Mouse (Mus musculus): Measurements from ENCODE around the gene Ppy.

Gene Ppy

GRCm38 (mm10) chr11:102101219-102101618 is at the start of gene Ppy:
Gene Ppy, minus strand, starts transcription at chr11:102101319.
- no peak for DNase-seq (ENCODE audit: extremely low spot score)

DNA sequence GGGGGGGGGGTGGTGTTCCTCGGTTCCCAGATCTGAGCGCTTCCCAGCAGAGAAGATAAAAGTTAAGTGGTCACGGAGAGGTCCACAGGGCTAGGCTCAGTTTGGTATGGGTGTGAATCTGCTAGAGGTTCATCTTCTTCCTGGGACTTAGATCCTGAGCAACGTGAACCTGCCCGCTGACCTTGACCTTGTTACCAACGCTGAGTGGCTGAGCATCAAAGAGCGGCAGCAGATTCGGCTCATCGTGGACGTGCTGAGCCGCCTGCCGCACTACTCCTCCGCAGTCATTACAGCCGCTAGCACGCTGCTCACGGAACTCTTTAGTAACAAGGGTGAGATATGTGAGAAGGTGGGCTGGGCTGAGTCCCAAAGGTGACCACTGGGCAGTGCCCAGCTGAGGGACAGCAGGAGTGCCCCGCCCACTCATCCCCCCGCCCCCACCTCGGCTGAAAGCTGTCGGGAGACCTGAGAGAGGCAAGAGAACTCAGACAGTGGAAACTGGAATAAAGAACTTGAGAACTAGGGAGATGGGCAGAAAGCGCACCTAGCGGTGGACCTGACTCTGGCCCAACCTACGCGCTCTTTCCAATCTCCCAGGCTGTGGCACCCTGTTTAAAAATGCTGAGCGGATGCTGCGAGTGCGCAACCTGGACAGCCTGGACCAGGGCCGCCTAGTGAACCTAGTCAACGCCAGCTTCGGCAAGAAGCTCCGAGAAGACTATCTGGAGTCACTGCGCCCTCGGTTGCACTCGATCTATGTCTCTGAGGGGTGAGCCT is 46.3 kb upstream of the Ppy start:
- no peak for DNase-seq (ENCODE audit: extremely low spot score)

DNA sequence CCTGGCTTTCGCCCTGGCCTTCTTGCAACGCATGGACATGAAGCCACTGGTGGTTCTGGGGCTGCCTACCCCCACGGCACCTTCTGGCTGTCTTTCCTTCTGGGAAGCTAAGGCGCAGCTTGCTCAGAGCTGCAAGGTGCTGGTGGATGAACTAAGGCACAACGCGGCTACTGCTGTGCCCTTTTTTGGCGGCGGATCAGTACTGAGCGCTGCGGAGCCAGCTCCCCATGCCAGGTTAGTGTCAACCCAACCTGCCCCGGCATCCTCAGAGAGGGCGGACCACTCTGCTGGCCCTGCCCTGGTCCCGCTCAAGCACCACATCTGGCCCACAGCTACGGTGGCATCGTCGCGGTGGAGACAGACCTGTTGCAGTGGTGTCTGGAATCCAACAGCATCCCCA is 45.4 kb upstream of the Ppy start:
- no peak for DNase-seq (ENCODE audit: extremely low spot score)

DNA sequence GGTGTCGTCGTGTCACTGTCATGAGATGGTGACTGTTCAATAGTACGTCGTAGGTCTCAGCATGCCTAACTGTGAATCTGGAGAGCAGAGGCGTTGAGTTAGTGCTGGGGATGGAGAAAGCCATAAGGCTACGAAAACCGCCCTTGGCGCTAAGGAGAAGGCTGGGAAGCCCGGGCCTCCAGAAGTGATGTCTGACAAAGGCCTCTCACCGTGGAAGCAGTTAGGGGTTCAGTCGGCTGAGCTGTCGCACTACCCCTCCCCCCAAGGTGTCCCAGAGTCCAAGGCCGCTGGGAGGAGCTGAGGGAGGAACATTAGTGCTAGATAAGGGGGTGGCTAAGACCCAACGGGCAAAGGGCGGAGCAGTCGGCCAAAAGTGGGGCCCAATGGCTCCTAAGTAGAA is 44.9 kb upstream of the Ppy start:
- no peak for DNase-seq (ENCODE audit: extremely low spot score)

GRCm38 (mm10) chr11:102145471-102146001 is 44.4 kb upstream of the Ppy start, which contains the start of gene Nags:
Gene Nags, plus strand, starts transcription at chr11:102145513.
- DNase-seq (ENCODE audit: extremely low spot score) = peak; percentile 45

- DNase-seq (ENCODE audit: extremely low spot score) = no peak
Measured at GRCm38 (mm10) chr11:102144957-102145470, 43.9 kb upstream of the Ppy start.

DNA sequence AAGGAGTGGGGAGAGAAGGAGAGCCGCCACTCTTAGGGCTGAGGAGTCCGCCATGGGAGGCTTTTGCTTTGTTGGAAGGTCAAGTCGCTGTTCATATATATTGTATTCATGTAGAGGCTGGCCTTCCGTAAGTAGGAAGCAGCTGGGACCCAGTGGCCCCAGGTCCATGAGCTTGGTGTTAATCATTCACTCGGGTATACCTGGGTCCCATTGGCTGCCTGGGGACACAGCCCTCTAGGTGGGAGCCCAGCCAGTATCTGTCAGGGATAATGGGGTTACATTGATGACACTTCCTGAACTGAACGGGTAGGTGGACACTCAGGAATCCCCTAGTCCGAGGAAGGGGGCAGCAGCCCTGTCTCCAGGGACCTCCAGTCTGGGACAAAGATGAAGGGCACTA is 41.2 kb upstream of the Ppy start:
- no peak for DNase-seq (ENCODE audit: extremely low spot score)

DNA sequence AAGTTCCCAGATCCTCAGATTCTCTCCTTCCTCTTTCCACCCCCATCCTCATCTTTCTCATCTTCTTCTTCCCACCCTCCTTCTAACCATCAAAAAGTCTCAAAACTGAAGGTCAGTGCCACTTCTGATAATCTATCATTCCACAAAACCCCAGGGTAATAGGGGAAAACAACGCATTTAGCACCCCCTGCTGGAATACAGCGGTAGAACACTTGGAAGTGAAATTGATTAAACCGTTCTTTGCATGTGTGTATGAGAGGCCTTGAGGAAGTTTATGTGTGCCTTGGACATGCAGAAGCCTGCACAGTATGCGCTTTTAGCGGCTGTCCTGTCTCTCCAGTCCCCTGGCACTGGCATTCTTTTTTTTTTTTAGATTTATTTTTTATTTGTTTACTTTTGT is 39.4 kb upstream of the Ppy start:
- peak; percentile 76 for DNase-seq (ENCODE audit: extremely low spot score)

GRCm38 (mm10) chr11:102138447-102138740 is 37.3 kb upstream of the Ppy start:
- DNase-seq (ENCODE audit: extremely low spot score) = no peak

DNA sequence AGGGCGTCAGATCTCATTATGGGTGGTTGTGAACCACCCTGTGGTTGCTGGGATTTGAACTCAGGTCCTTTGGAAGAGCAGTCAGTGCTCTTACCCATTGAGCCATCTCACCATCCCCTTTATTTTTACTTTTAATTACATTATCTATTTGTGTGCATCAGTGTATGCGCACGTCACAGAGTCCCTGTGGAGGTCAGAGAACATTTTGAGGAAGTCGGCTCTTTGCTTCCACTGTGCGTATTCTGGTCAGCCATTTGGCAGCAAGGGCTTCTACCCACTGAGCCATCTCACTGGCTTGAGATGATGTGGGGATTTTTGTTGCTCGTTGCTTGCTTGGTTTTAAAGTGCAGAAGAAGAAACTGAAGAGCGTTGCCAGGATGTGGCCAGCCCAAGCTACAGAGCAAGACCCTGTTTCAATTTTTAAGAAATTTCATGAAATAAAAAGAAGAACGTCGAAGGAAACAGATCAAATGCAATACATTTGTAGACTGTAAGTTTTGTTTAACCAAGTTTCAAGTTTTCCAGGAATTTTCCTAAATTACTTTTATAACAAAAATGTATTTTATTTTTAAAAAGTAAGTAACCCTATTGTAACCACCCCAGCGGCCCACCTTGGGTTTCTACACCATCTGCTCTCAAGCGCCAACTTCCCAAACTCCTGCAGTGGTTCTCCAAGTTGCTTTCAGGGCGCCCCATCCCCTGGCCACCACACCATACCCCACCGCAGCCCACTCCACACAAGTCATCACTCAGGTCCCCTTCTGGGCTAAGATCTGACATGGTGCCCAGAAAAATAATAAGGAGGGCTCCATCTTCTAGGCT is 36.7 kb upstream of the Ppy start:
- peak; percentile 69 for DNase-seq (ENCODE audit: extremely low spot score)

- DNase-seq (ENCODE audit: extremely low spot score) = no peak
Measured at GRCm38 (mm10) chr11:102134516-102134915, 33.4 kb upstream of the Ppy start.

- DNase-seq (ENCODE audit: extremely low spot score) = no peak
Measured at GRCm38 (mm10) chr11:102117386-102117785, 16.3 kb upstream of the Ppy start.

DNA sequence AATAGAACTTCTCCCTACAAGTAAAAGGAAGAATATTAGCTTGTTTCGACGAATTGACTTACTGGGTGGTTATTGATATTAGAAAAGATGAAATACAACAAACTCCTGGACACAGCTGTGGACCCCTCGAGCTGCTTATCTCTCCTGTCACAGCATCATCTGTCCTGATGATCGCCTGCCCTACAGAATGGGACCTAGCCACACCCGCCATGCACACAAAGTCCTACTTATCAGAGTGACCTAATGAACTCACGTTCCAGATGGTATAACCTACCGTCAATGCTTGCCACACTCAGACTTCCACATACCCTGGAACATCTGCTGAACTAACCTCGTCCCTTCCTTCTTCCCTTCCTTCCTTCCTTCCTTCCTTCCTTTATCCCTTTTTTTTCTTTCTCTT is 15.1 kb upstream of the Ppy start:
- no peak for DNase-seq (ENCODE audit: extremely low spot score)

DNA sequence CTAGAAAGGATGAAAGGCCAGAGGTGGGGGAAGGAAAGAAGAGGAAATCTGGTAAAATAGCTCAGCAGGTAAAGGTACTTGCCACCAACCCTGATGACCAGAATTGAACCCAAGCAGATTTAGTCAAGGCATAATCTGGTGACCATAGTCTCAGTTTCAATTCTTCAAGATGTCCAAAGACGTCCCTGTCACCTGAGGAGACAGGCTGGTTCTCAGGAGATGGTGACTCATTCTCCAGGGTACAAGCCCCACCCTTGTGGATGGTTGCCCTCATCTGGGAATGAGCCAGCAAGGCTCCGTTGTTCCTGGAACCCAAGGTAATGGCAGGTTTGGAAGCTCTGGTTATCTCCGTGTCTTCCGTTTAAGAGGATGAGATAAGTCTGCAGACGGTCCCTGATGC is 10.5 kb upstream of the Ppy start:
- no peak for DNase-seq (ENCODE audit: extremely low spot score)

DNA sequence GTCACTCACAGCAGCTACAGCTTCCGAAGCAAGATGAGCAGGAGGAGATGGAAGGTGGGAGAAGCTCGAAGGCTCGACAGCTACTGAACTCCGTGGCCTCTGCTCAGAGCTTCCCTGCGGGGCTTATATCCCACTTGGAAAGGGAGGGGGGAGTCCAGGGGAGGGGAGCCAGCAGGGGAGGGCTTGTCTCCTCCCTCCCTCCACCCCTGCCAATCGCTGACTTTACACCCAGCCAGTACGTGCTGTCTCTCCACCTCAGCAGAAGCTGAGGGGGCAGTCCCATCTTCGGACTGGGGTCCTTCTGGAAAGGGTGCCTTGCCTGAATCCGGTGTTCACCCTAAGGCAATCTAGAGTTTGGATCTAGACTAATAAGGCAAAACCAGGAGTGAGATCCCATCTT is 6.6 kb upstream of the Ppy start, which contains the start of gene Pyy:
Gene Pyy, minus strand, starts transcription at position 101 of the 400 bp plus-strand sequence.
- DNase-seq (ENCODE audit: extremely low spot score) = no peak

- DNase-seq (ENCODE audit: extremely low spot score) = no peak
Measured at GRCm38 (mm10) chr11:102106911-102107310, 5.8 kb upstream of the Ppy start.

- DNase-seq (ENCODE audit: extremely low spot score) = peak; percentile 72
Measured at GRCm38 (mm10) chr11:102102485-102103258, 1.6 kb upstream of the Ppy start.

DNA sequence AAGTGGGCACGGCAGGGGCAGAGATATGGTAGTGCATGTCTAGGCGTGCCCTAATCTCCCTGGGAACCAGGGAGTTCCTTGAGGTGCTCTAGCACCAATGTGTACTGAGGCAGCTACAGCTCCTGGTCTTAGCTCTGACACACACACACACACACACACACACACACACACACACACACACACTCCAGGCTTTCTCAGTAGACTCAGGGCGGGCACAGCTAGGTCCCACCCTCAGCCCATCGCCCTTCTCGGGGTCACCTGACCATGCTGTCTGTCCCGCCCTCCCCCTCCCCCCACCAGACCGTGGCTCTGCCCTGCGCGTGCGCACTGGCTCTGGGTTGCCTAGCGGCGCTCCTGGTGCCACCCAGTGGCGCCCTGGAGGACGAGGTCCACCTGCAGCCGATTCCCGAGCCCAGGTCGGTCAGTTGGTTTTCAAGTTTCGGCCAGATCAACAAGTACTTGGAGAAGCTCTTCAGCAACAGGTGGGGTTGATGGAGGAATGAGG is 4.2 kb downstream of the Ppy start:
- DNase-seq (ENCODE audit: extremely low spot score) = peak; percentile 92

DNA sequence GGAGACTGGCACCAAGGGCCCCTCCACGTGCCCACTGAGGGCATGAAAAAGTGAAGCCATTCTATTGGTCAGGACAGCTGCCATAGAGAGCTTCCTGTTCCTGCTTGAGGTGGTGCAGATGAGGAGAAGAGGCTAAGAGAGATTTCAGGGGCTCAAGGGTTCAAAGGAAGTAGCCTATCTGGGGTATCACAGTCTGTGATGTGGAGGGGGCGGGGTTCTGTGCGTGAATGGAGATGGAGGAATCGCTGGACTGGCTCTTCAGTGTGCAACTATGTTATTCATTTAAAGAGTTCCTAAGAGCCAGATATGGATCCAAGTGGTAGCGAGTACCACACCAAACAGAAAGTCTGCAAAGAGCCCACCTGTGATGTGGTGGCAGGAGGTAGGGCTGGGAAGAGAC is 4.7 kb downstream of the Ppy start:
- no peak for DNase-seq (ENCODE audit: extremely low spot score)

GRCm38 (mm10) chr11:102095676-102096075 is 5.4 kb downstream of the Ppy start:
- DNase-seq (ENCODE audit: extremely low spot score) = no peak

DNA sequence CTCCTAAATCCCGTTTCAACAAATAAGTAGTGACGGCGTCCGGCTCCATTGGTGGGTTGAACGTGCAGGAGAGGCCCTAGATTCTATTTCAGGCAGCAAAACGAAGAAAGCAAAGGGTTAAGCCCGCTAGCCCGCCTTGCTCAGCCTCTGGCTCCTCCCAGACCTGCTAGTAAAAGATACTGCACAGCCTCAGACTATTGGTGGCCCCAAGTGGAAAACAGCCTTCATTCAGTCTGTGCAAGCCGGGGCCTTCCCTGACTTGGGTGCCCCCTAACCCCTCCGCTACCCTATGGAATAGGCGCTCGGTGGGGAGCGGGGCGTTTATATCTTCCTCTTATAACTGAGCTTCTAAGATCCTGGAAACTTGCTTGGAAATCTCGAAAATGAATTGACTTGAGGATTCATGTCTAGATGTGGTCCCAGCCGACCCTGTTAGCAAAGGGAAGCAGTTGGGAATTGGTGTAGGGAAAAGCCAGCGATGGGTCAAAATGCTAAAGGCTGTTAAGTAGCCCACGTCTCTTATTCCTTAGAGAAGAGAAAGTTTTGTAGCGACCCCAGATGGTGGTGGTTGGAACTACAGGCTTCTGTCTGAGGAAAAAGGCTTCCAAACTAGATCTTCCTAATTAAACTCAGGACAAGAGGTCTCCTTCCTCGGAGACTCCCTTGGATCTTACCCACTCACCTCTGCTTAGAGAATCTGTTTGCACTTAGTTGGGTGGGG is 11.9 kb downstream of the Ppy start:
- peak; percentile 83 for DNase-seq (ENCODE audit: extremely low spot score)

All from embryo, embryonic 9.5 days (tissue).